Mouse (Mus musculus) myocyte (in vitro differentiated cells): Measurements from ENCODE around the gene Coro1a. TPM values are rescaled to one million over a fixed set of nuclear protein-coding genes. Genes with fewer than 3 reads are reported as not detected.

Source experiments
- H3K27me3 ChIP-seq: one replicate; pipeline ENCODE4 v1.6.1; 2011; ENCODE audit not compliant: control insufficient read depth, insufficient read depth, insufficient read length
- H3K36me3 ChIP-seq: one replicate; pipeline ENCODE4 v1.6.1; 2011; ENCODE audit not compliant: control insufficient read depth, insufficient read depth
- H3K4me2 ChIP-seq: one replicate; pipeline ENCODE4 v1.6.1; 2011; ENCODE audit warnings: low read depth, control low read depth
- H3K4me3 ChIP-seq: one replicate; pipeline ENCODE4 v1.5.1; 2011; ENCODE audit warnings: mild to moderate bottlenecking, control low read depth, moderate library complexity
- H3K79me2 ChIP-seq: one replicate; pipeline ENCODE4 v1.6.1; 2011; ENCODE audit not compliant: control insufficient read depth, insufficient read depth
- H3ac ChIP-seq: one replicate; pipeline ENCODE4 v1.6.1; 2011; ENCODE audit not compliant: control insufficient read depth, insufficient read length
- CEBPB ChIP-seq: IDR thresholded peaks from 2 replicates; pipeline ENCODE4 v1.6.1; 2011; ENCODE audit warnings: mild to moderate bottlenecking, moderate library complexity; ENCODE audit not compliant: poor library complexity, insufficient read depth, severe bottlenecking
- E2F4 ChIP-seq: IDR thresholded peaks from one replicate; pipeline ENCODE4 v1.6.1; 2011; ENCODE audit warnings: mild to moderate bottlenecking, control low read depth, moderate library complexity; ENCODE audit not compliant: insufficient read depth
- MAX ChIP-seq: IDR thresholded peaks from one replicate; pipeline ENCODE4 v1.6.1; 2011; ENCODE audit warnings: low read depth, mild to moderate bottlenecking, control low read depth
- MYOD1 ChIP-seq, 3 experiments: IDR thresholded peaks; one replicate each; pipeline ENCODE4 v1.6.1; 2011; ENCODE audit warnings: control low read depth in 2 of 3, low read depth in 2 of 3, mild to moderate bottlenecking in 2 of 3, moderate library complexity in 1 of 3; ENCODE audit not compliant: insufficient read length in 2 of 3, control insufficient read depth in 1 of 3
- MYOG ChIP-seq, 3 experiments: IDR thresholded peaks; one replicate each; pipeline ENCODE4 v1.6.1; 2011; ENCODE audit warnings: control low read depth in 2 of 3, low read depth in 2 of 3, mild to moderate bottlenecking in 2 of 3; ENCODE audit not compliant: insufficient read length in 2 of 3, control insufficient read depth in 1 of 3, insufficient read depth in 1 of 3
- POLR2A ChIP-seq: IDR thresholded peaks from one replicate; pipeline ENCODE4 v1.6.1; 2011; ENCODE audit warnings: low read depth, mild to moderate bottlenecking, control low read depth, moderate library complexity; ENCODE audit not compliant: insufficient read length
- POLR2AphosphoS2 ChIP-seq: IDR thresholded peaks from one replicate; pipeline ENCODE4 v1.6.1; 2011; ENCODE audit warnings: low read depth, control low read depth; ENCODE audit not compliant: insufficient read length
- REST ChIP-seq: IDR thresholded peaks from one replicate; pipeline ENCODE4 v1.6.1; 2011; ENCODE audit warnings: mild to moderate bottlenecking, control low read depth, moderate library complexity; ENCODE audit not compliant: insufficient read depth, insufficient read length
- SRF ChIP-seq: IDR thresholded peaks from one replicate; pipeline ENCODE4 v1.6.1; 2011; ENCODE audit warnings: low read depth; ENCODE audit not compliant: control insufficient read depth, insufficient read length
- TCF12 ChIP-seq: IDR thresholded peaks from one replicate; pipeline ENCODE4 v1.6.1; 2011; ENCODE audit warnings: mild to moderate bottlenecking, control low read depth; ENCODE audit not compliant: poor library complexity, insufficient read depth, severe bottlenecking
- TCF3 ChIP-seq: IDR thresholded peaks from one replicate; pipeline ENCODE4 v1.6.1; 2011; ENCODE audit warnings: low read depth, control low read depth; ENCODE audit not compliant: insufficient read length
- USF1 ChIP-seq: IDR thresholded peaks from one replicate; pipeline ENCODE4 v1.6.1; 2011; ENCODE audit warnings: low read depth, mild to moderate bottlenecking, control low read depth, moderate library complexity
- polyA plus RNA-seq: library from polyadenylated mRNA; unstranded; fragments of >200 nt; fragmentation: generic; extraction: Trizol; gene quantifications from one replicate; pipeline ENCODE4 v1.2.1, GENCODE M21; 2012; ENCODE audit warnings: missing spikeins

Gene Coro1a
- polyA plus RNA-seq, 1 experiment: 0.14 TPM

- H3K27me3 ChIP-seq: peaks cover 19% of the 10 kb centered on the region
- no peak overlapping the region for H3K4me2 ChIP-seq
- no peak overlapping the region for H3K4me3 ChIP-seq
- no peaks in the 10 kb centered on the region for H3K36me3 ChIP-seq
- no peak overlapping the region for H3ac ChIP-seq
- H3K79me2 ChIP-seq: no peaks in the 10 kb centered on the region
- TF ChIP-seq TCF3 (no peak), MYOD1 (IDR thresholded peaks at IDR 0.05; ENCODE audit: control insufficient read depth in 1 of 3, insufficient read length in 2 of 3, low read depth in 2 of 3) (no peak), CEBPB (no peak), E2F4 (no peak), TCF12 (no peak), REST (no peak), POLR2AphosphoS2 (no peak), SRF (no peak), MAX (no peak), MYOG (IDR thresholded peaks at IDR 0.05; ENCODE audit: control insufficient read depth in 1 of 3, insufficient read depth in 1 of 3, insufficient read length in 2 of 3, low read depth in 2 of 3) (no peak), POLR2A (no peak), USF1 (no peak)
Measured at GRCm38 (mm10) chr7:126703757-126704077, 3.9 kb downstream of the Coro1a start.

GRCm38 (mm10) chr7:126702861-126703756 is 4.5 kb downstream of the Coro1a start:
- TF ChIP-seq MYOG (IDR thresholded peaks at IDR 0.05; ENCODE audit: control insufficient read depth in 1 of 3, insufficient read depth in 1 of 3, insufficient read length in 2 of 3, low read depth in 2 of 3): no peak
- TF ChIP-seq MAX: no peak
- TF ChIP-seq TCF3: no peak
- TF ChIP-seq POLR2AphosphoS2: no peak
- H3ac ChIP-seq: no peak overlapping the region
- no peaks in the 10 kb centered on the region for H3K36me3 ChIP-seq
- H3K4me2 ChIP-seq: no peak overlapping the region
- no peak overlapping the region for H3K4me3 ChIP-seq
- no peaks in the 10 kb centered on the region for H3K79me2 ChIP-seq
- peaks cover 15% of the 10 kb centered on the region for H3K27me3 ChIP-seq

GRCm38 (mm10) chr7:126702358-126702757 is 5.2 kb downstream of the Coro1a start:
- no peak for TF ChIP-seq TCF3
- no peak for TF ChIP-seq SRF
- no peak for TF ChIP-seq CEBPB
- TF ChIP-seq MYOG (IDR thresholded peaks at IDR 0.05; ENCODE audit: control insufficient read depth in 1 of 3, insufficient read depth in 1 of 3, insufficient read length in 2 of 3, low read depth in 2 of 3): no peak
- no peak for TF ChIP-seq POLR2AphosphoS2
- TF ChIP-seq MYOD1 (IDR thresholded peaks at IDR 0.05; ENCODE audit: control insufficient read depth in 1 of 3, insufficient read length in 2 of 3, low read depth in 2 of 3): no peak
- no peak for TF ChIP-seq TCF12
- no peak for TF ChIP-seq E2F4
- Histone ChIP-seq H3K4me3 (no peak overlapping the region), H3K4me2 (no peak overlapping the region)

DNA sequence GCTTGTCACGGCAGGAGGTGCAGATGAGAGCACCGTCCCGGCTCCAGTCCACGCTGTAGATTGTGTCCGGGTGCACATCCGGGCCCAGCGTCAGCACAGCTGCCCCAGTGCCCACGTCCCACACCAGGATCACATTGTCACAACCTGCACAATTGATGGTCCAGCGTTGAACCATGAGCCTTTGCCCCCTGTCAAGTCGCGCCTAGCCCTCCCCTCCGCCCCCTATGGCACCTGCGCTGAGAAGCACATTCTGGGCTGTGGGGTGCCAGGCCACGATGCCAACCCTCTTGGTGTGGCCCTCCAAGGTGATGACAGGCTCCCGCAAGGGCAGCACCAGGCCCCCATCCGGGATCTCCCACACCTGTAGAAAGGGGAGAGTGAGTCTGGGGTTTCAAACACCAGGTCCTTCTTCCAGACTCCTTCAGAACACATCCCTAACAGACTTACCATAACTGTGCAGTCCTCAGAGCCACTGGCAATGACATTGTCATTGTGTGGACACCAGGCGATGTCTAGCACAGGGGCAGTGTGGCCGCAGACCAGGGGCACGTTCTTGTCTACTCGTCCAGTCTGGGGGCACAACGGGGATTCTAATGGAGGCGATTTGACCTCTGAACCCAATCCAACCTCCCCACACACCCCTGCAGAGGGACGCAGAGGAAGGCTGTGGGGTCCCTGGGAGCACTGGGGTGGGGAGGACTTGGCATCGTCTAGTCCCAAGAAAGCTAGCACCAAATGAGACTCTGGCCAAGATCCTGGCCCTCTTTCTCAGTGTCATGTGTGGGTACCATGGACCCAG is 5.8 kb downstream of the Coro1a start:
- no peaks in the 10 kb centered on the region for H3K36me3 ChIP-seq
- H3K27me3 ChIP-seq: peaks cover 7% of the 10 kb centered on the region
- H3K79me2 ChIP-seq: peaks cover 7% of the 10 kb centered on the region
- H3ac ChIP-seq: no peak overlapping the region
- H3K4me3 ChIP-seq: no peak overlapping the region
- no peak overlapping the region for H3K4me2 ChIP-seq
- TF ChIP-seq TCF3 (no peak), SRF (no peak), MYOG (IDR thresholded peaks at IDR 0.05; ENCODE audit: control insufficient read depth in 1 of 3, insufficient read depth in 1 of 3, insufficient read length in 2 of 3, low read depth in 2 of 3) (no peak), TCF12 (no peak), POLR2AphosphoS2 (no peak), MYOD1 (IDR thresholded peaks at IDR 0.05; ENCODE audit: control insufficient read depth in 1 of 3, insufficient read length in 2 of 3, low read depth in 2 of 3) (no peak), POLR2A (no peak), USF1 (no peak), E2F4 (no peak), MAX (no peak)

More at GRCm38 (mm10) chr7:126702358-126702757, 5.2 kb downstream of the Coro1a start:
- peaks cover 8% of the 10 kb centered on the region for H3K27me3 ChIP-seq
- no peaks in the 10 kb centered on the region for H3K36me3 ChIP-seq
- peaks cover under 1% of the 10 kb centered on the region for H3K79me2 ChIP-seq
- no peak overlapping the region for H3ac ChIP-seq
